26 mouse cellular contexts compared by ENCODE assay signal in the genomic region with DNA sequence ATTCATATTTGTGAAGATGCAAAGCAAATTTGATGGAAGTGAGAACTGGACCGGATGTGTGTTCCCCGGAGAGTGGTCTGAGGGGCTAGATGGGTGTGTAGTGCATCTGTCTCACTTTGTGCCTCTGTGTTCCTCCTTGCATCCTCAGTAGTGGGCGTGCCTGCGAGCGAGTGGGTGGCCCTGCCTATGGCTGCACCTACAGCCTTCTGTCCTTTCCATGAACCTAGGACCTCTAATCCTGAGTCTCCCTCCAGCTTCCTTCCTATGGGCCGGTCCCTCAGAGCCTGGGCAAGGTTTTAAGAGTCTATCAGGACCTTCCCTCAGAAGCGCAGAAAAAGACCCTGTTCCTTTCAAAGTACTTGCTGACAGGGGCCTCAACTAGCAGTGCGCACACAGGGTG. TPM values are rescaled to one million over a fixed set of nuclear protein-coding genes. Genes with fewer than 3 reads are reported as not detected.
A peak's percentile ranks its signal among the peaks of the same experiment; 100 is the strongest.
DNase-seq lines count a peak whose midpoint lies in the region; ATAC-seq and TF ChIP-seq lines count a peak whose summit lies in the region.
"Had no signal": no experiment of that assay in that cellular context is flagged by ENCODE, and none has a peak within 500 bp of the region (broad histone marks: within the 10 kb centered on the region; RNA-seq: fewer than 3 reads in every experiment).

No protein-coding gene starts in this region.

- WGBS in hindbrain, embryonic 14.5 days = 86% methylated on average over 8 of the region's 8 CpGs
- 86% methylated on average over 8 of the region's 8 CpGs for WGBS in hindbrain, embryonic 10.5 days
- 86% methylated on average over 8 of the region's 8 CpGs for WGBS in hindbrain, embryonic 16.5 days
- 61% methylated on average over 8 of the region's 8 CpGs for WGBS in limb, embryonic 13.5 days

- no peak for TF ChIP-seq CTCF in E14TG2a.4 (conservative IDR thresholded peaks at IDR 0.05; ENCODE audit: low read length)

- ATAC-seq in hindbrain, embryonic 14.5 days (ENCODE audit: low FRiP score) = no peak
- ATAC-seq in hindbrain, embryonic 16.5 days = no peak
- no peak; the same call in 1 of the 2 replicates for ATAC-seq in limb, embryonic 13.5 days (ENCODE audit: low FRiP score, low read depth)
- ATAC-seq: activated CD4-positive, CD25-positive, alpha-beta regulatory T cell, adult 4 months; CD4-positive, CD25-positive, alpha-beta regulatory T cell, adult 4 months; forebrain, postnatal 0 days; Patski had no signal

- H3K36me3 ChIP-seq in hindbrain, embryonic 14.5 days (replicated peaks; ENCODE audit: control insufficient read depth, insufficient read depth) = no peaks in the 10 kb centered on the region
- no peaks in the 10 kb centered on the region for H3K36me3 ChIP-seq in hindbrain, embryonic 10.5 days
- no peaks in the 10 kb centered on the region for H3K36me3 ChIP-seq in E14TG2a.4 (ENCODE audit: insufficient read depth, low read length)
- H3K36me3 ChIP-seq in hindbrain, embryonic 16.5 days (ENCODE audit: control insufficient read depth, insufficient read depth, low read length) = no peaks in the 10 kb centered on the region
- no peaks in the 10 kb centered on the region for H3K36me3 ChIP-seq in limb, embryonic 13.5 days
- H3K36me3 ChIP-seq: embryonic facial prominence, embryonic 12.5 days; G1E; liver, embryonic 13.5 days had no signal

- no peaks in the 10 kb centered on the region for H3K9me3 ChIP-seq in hindbrain, embryonic 14.5 days (ENCODE audit: control insufficient read depth, low read length)
- no peaks in the 10 kb centered on the region for H3K9me3 ChIP-seq in hindbrain, embryonic 10.5 days
- no peaks in the 10 kb centered on the region for H3K9me3 ChIP-seq in E14TG2a.4 (ENCODE audit: low read length)
- no peaks in the 10 kb centered on the region for H3K9me3 ChIP-seq in hindbrain, embryonic 16.5 days (ENCODE audit: control insufficient read depth, low read length)
- H3K9me3 ChIP-seq in limb, embryonic 13.5 days = peaks cover 9% of the 10 kb centered on the region
- H3K9me3 ChIP-seq: embryonic facial prominence, embryonic 12.5 days; G1E; liver, embryonic 13.5 days had no signal

- no peaks in the 10 kb centered on the region for H3K27me3 ChIP-seq in hindbrain, embryonic 14.5 days (ENCODE audit: control insufficient read depth, insufficient read depth, low read length)
- 0 out of 2 replicates have a peak, but pooled peaks cover 3% of the 10 kb centered on the region for H3K27me3 ChIP-seq in hindbrain, embryonic 10.5 days (ENCODE audit: insufficient read depth, poor library complexity, severe bottlenecking)
- H3K27me3 ChIP-seq in E14TG2a.4 (ENCODE audit: insufficient read depth, low read length) = peaks cover 34% of the 10 kb centered on the region
- H3K27me3 ChIP-seq in hindbrain, embryonic 16.5 days (replicated peaks; ENCODE audit: control insufficient read depth, insufficient read depth, low read length) = no peaks in the 10 kb centered on the region
- H3K27me3 ChIP-seq in limb, embryonic 13.5 days = peaks cover 48% of the 10 kb centered on the region
- H3K27me3 ChIP-seq: embryonic facial prominence, embryonic 12.5 days; Patski had no signal

- no peak overlapping the region for H3K4me3 ChIP-seq in hindbrain, embryonic 14.5 days (replicated peaks; ENCODE audit: low read length)
- H3K4me3 ChIP-seq in hindbrain, embryonic 10.5 days = no peak overlapping the region
- peak overlapping the region; percentile 46; the same call in 1 of the 2 replicates for H3K4me3 ChIP-seq in E14TG2a.4 (replicated peaks; ENCODE audit: low read length)
- no peak overlapping the region for H3K4me3 ChIP-seq in hindbrain, embryonic 16.5 days (ENCODE audit: low read length)
- H3K4me3 ChIP-seq in limb, embryonic 13.5 days = 0 out of 2 replicates have a peak overlapping the region, but pooled peaks have one; percentile 5
- H3K4me3 ChIP-seq: embryonic facial prominence, embryonic 12.5 days; heart, adult 2 months; left cerebral cortex, adult 2 months; liver, embryonic 13.5 days had no signal

- H3K27ac ChIP-seq in hindbrain, embryonic 14.5 days = peak overlapping the region; percentile 48
- no peak overlapping the region for H3K27ac ChIP-seq in hindbrain, embryonic 10.5 days
- H3K27ac ChIP-seq in hindbrain, embryonic 16.5 days (ENCODE audit: low read depth, low read length) = 0 out of 2 replicates have a peak overlapping the region, but pooled peaks have one; percentile 17
- no peak overlapping the region for H3K27ac ChIP-seq in limb, embryonic 13.5 days
- H3K27ac ChIP-seq: embryonic facial prominence, embryonic 12.5 days; heart, adult 2 months; left cerebral cortex, adult 2 months; liver, embryonic 13.5 days had no signal

- DNase-seq in hindbrain, embryonic 14.5 days (ENCODE audit: low spot score) = no peak
- no peak for DNase-seq in hindbrain, embryonic 10.5 days (ENCODE audit: low spot score)
- no peak for DNase-seq in heart, adult 18-20 months
- no peak for DNase-seq in layer of hippocampus, postnatal 14 days (ENCODE audit: low spot score in 2 of 2)
- DNase-seq in urinary bladder, adult 2 months (ENCODE audit: low spot score) = no peak
- DNase-seq: adrenal gland, postnatal 10 days; cerebellum, adult 2 months; cerebellum, postnatal 25 days; forebrain, postnatal 0 days; gastrocnemius, postnatal 25 days; heart, adult 2 months; layer of hippocampus, adult 9-11 months; liver, embryonic 13.5 days; lung, adult 2 months; retina, postnatal 1 day; right cerebral cortex, postnatal 25 days; thymus, postnatal 25 days had no signal

- no peak overlapping the region for H3K9ac ChIP-seq in hindbrain, embryonic 14.5 days
- no peak overlapping the region for H3K9ac ChIP-seq in hindbrain, embryonic 16.5 days (ENCODE audit: low read depth, low read length)
- H3K9ac ChIP-seq in limb, embryonic 13.5 days = no peak overlapping the region
- H3K9ac ChIP-seq: embryonic facial prominence, embryonic 12.5 days; forebrain, postnatal 0 days; liver, embryonic 13.5 days had no signal

- H3K4me1 ChIP-seq in hindbrain, embryonic 14.5 days (replicated peaks; ENCODE audit: control insufficient read depth, insufficient read depth, low read length) = no peaks in the 10 kb centered on the region; the same call in 1 of the 2 replicates
- no peaks in the 10 kb centered on the region for H3K4me1 ChIP-seq in hindbrain, embryonic 10.5 days (replicated peaks)
- peaks cover 29% of the 10 kb centered on the region for H3K4me1 ChIP-seq in E14TG2a.4 (replicated peaks; ENCODE audit: low read depth, low read length)
- no peaks in the 10 kb centered on the region for H3K4me1 ChIP-seq in hindbrain, embryonic 16.5 days (ENCODE audit: control insufficient read depth, insufficient read depth, low read depth, low read length)
- peaks cover 16% of the 10 kb centered on the region for H3K4me1 ChIP-seq in limb, embryonic 13.5 days
- H3K4me1 ChIP-seq: embryonic facial prominence, embryonic 12.5 days; liver, embryonic 13.5 days had no signal

- H3K4me2 ChIP-seq in hindbrain, embryonic 14.5 days (replicated peaks) = 0 out of 2 replicates have a peak overlapping the region, but pooled peaks have one; percentile 7
- 0 out of 2 replicates have a peak overlapping the region, but pooled peaks have one; percentile 5 for H3K4me2 ChIP-seq in hindbrain, embryonic 16.5 days (ENCODE audit: low read length)
- H3K4me2 ChIP-seq in limb, embryonic 13.5 days (replicated peaks) = peak overlapping the region; percentile 50
- H3K4me2 ChIP-seq: embryonic facial prominence, embryonic 12.5 days; liver, embryonic 13.5 days had no signal

RNA-seq across cellular contexts. Expression of a gene that starts 47.1 kb away (rescaled TPM):
- polyA plus RNA-seq in hindbrain, embryonic 14.5 days (2014; fragmentation: Nextera tagmentation; extraction: Ambion mirVana) = 30.5 and 31.6 TPM in 2 replicates
- 19.0 and 22.7 TPM in 2 replicates for polyA plus RNA-seq in hindbrain, embryonic 10.5 days (2016; fragmentation: Nextera tagmentation; extraction: Ambion mirVana)
- polyA plus RNA-seq in hindbrain, embryonic 16.5 days (2015; fragmentation: Nextera tagmentation; extraction: Ambion mirVana) = 20.7 and 21.7 TPM in 2 replicates
- polyA plus RNA-seq in limb, embryonic 13.5 days (2015; fragmentation: Nextera tagmentation; extraction: Ambion mirVana) = 17.7 and 18.2 TPM in 2 replicates
- total RNA-seq in heart, adult 18-20 months (2021) = 10 to 100 TPM; 16.2 to 16.6 TPM
- total RNA-seq in layer of hippocampus, postnatal 14 days (2021) = 10 to 100 TPM; 22.0 to 26.3 TPM
- 13.9 and 16.2 TPM in 2 replicates for polyA plus RNA-seq in urinary bladder, adult 2 months (2012; rRNA removed)

Comparison
In these comparisons a context has a peak if more than half of its experiments do, and no peak if none do; other contexts are left out.
1. H3K27ac ChIP-seq: peak in hindbrain, embryonic 14.5 days (single experiment) and hindbrain, embryonic 16.5 days (single experiment); none in hindbrain, embryonic 10.5 days (single experiment) and limb, embryonic 13.5 days (single experiment).
2. H3K4me3 ChIP-seq: peak in E14TG2a.4 (single experiment) and limb, embryonic 13.5 days (single experiment); none in hindbrain, embryonic 14.5 days (single experiment), hindbrain, embryonic 10.5 days (single experiment) and hindbrain, embryonic 16.5 days (single experiment).
3. Peak in every context shown above with its lines, with median percentiles within 50 percentile points of each other: H3K4me2 ChIP-seq.